Mouse (Mus musculus) CD4-positive, CD25-positive, alpha-beta regulatory T cell, adult 4 months (primary cell): ENCODE results near the gene Gm17655. TPM values are rescaled to one million over a fixed set of nuclear protein-coding genes. Genes with fewer than 3 reads are reported as not detected.
"Not testable (repeated sequence)": the region's sequence is repeated elsewhere in the genome, so short reads cannot be mapped to it uniquely, and the experiment has no call there.

ENCODE experiments used
- ATAC-seq: one replicate; pipeline ENCODE4 v1.8.0; 2017
- polyA plus RNA-seq, 2 experiments: library from polyadenylated mRNA; unstranded; fragments of 100-300 nt; shearing (Covaris generic); gene quantifications; one replicate each; pipeline ENCODE4 v1.2.1; 2017

Gm17655 gene
- polyA plus RNA-seq, 2 experiments from 2014 or later, result 7.3 to 14.2 TPM

DNA sequence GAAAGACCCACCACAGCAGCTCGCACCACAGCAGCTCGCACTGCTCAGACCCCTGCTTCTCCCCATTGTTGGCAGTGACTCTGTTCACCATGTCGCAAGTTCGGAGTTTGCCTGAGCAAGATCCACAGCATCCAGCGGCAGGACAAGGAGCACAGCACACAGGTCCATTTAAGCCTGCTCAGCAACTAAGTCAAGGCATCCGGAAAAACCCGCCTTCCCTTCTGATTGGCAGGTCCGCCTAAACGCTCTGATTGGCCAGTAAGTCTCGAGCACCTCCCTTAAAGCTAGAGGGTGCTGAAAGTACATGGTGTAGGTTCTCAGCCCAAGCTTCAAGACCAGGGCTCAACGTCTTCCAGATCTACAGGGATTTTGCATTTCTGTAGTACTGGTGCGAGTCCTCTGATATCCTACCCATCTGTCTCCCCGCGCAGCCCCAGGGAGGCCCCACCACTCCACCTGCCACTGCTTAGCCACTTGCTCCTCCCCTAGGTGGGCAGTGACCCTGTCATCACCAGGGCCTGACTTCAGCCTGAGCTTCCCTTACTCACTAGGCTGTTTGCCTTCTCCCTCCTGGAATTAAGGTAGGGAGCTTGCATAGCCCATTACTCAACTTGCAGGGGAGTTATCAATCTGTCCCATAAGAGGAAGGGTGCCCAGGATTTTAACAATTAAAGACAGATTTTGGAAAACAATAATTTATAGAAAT is 14.0 kb upstream of the Gm17655 start:
- ATAC-seq, result no peak

DNA sequence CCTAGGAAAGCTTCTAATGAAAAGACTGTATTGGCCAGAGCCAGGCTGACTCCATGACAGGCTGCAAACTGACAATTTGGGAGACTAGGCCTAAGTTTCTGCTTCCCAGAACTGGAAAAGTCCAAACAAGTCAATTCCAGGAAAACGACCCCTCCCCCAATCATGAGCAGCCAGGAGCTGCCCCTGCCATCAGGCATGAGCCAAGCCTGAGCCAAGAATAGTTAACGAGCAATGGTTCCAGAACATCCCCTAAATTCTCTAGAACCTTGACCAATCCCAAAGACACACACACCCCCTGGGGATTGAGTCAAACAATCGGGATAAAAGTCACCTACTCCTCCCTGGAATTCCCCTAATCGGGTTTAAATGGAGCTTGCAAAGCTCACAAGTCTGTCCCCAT is 10.6 kb upstream of the Gm17655 start:
- ATAC-seq, result no peak

DNA sequence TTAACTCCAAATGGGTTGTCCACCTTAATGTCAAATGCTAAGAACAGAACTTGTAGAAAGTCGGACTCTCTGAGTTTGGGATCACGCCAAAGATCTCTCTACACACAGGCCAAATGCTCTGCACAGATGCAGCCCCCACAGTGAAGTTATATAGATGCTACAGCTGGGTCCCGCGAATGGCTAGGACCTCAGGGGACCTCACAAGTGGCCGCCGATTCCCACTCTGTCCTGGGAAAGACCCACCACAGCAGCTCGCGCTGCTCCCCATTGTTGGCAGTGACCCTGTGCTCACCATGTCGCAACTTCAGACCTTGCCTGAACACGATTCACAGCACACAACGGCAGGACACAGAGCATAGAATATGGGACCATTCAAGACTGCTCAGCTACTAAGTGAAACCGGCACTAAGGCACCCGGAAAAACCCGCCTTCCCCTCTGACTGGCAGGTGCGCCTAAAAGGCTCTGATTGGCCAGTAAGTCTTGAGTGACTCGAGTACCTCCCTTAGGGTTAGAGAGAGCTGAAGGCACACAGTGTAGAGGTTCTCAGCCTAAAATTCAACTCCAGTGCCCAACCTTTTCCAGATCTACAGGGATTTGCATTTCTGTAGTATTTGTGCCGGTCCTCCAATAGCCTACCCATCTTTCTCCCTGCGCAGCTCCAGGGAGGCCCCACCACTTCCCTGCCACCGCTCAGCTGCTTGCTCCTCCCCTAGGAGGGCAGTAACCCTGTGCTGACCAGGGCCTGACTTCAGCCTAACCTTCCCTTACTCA is 14.5 kb downstream of the Gm17655 start:
- ATAC-seq, result peak; percentile 99

DNA sequence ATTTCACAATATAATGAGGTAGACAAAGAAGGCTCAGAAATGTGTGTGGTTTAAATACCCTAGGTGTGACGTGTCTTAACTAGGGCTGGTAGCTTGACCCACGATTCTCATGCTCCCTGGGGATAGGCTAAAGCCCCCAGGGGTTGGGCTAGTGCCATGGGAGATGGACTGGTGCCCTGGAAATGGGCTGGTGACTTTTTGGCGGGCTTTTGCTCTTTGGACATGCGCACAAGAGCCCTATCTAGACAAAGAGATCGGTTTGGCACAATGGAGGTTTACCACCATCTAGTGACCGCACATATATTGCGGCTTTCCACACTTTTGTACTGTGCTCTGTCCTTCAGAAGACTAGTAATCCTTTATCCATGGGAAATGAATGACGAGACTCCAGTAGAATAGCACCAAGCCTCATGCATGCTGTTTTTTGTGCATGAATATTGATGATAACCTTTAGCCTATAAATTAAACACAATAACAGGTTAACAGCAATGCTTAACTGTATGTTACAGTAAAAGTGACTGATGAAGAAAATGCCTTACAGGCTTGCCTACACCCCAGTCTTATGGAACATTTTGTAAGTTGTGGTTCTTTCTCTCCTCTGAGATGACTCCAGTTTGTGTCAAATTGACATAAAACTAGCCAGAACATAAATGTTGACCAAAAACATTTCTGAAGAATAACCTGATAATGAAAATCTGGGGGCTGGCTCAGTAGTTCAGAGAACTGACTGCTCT is 48.5 kb downstream of the Gm17655 start:
- ATAC-seq, result peak; percentile 58

GRCm38 (mm10) chr5:110023273-110023672 is 49.0 kb downstream of the Gm17655 start:
- ATAC-seq, result no peak

DNA sequence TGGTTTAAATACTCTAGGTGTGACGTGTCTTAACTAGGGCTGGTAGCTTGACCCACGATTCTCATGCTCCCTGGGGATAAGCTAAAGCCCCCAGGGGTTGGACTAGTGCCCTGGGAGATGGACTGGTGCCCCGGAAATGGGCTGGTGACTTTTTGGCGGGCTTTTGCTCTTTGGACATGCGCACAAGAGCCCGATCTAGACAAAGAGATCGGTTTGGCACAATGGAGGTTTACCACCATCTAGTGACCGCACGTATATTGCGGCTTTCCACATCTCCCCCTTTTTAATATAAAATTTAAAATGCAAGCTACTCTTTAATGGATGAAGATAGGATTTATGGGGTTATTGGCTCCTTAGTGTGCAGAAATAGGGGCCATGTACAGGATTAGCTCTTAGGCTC is 56.5 kb downstream of the Gm17655 start:
- not testable (repeated sequence) for ATAC-seq

Other genes starting within 250 kb of the Gm17655 start
- gene Gm15446, start 149.1 kb downstream of the Gm17655 start, polyA plus RNA-seq, result 10 to 100 TPM; 17.5 to 29.7 TPM
- 10 to 100 TPM; 29.5 to 37.3 TPM for gene Zfp932, start 76.0 kb downstream of the Gm17655 start, polyA plus RNA-seq
- 1 to 10 TPM; 2.0 to 3.1 TPM for gene Gm35315, start 21.9 kb upstream of the Gm17655 start, polyA plus RNA-seq
- gene Plcxd1, start 27.5 kb upstream of the Gm17655 start, polyA plus RNA-seq, result 1 to 10 TPM in 1 of 2 experiments, under 1 TPM in 1; 0.89 to 2.3 TPM
- 10 to 100 TPM; 10.9 to 18.3 TPM for gene Gtpbp6, start 35.7 kb upstream of the Gm17655 start, polyA plus RNA-seq
- gene Zfp605, start 37.6 kb upstream of the Gm17655 start, polyA plus RNA-seq, result 1 to 10 TPM; 4.0 to 4.5 TPM
- 10 to 100 TPM; 51.4 to 68.2 TPM for gene Chfr, start 63.3 kb upstream of the Gm17655 start, polyA plus RNA-seq
- gene Golga3, start 104.2 kb upstream of the Gm17655 start, polyA plus RNA-seq, result 10 to 100 TPM; 19.7 to 37.2 TPM
- 10 to 100 TPM; 11.4 to 16.4 TPM for gene Ankle2, start 158.5 kb upstream of the Gm17655 start, polyA plus RNA-seq
- gene Pgam5, start 197.4 kb upstream of the Gm17655 start, polyA plus RNA-seq, result 10 to 100 TPM; 29.2 to 31.7 TPM
- gene Pxmp2, start 213.7 kb upstream of the Gm17655 start, polyA plus RNA-seq, result 1 to 10 TPM; 1.1 to 2.7 TPM
- gene Pole, start 213.8 kb upstream of the Gm17655 start, polyA plus RNA-seq, result 1 to 10 TPM; 4.8 to 6.5 TPM